Mouse (Mus musculus) hindbrain, postnatal 0 days (tissue): ENCODE measurements around the gene Gldn. TPM values are rescaled to one million over a fixed set of nuclear protein-coding genes. Genes with fewer than 3 reads are reported as not detected.
A peak's percentile ranks its signal among the peaks of the same experiment; 100 is the strongest.

ENCODE experiments used
- ATAC-seq: fragments of 200-750 bp; cut with Nextera tagmentation; 2 replicates; pipeline ENCODE4 v1.8.0; 2017; ENCODE audit warnings: mild to moderate bottlenecking, moderate TSS enrichment, moderate library complexity
- DNase-seq: peaks from one replicate; pipeline ENCODE4 v3.0.0-alpha.2; 2015; ENCODE audit warnings: low spot score
- H3K27ac ChIP-seq: fragments of 300-500 bp; sonication (generic); 2 replicates; pipeline ENCODE4 v1.5.1; 2014; ENCODE audit warnings: mild to moderate bottlenecking
- H3K27me3 ChIP-seq: fragments of 300-500 bp; sonication (generic); 2 replicates; pipeline ENCODE4 v1.6.1; 2014; ENCODE audit warnings: low read length, mixed read lengths; ENCODE audit not compliant: insufficient read depth
- H3K36me3 ChIP-seq: fragments of 300-500 bp; sonication (generic); 2 replicates; pipeline ENCODE4 v1.6.1; 2014; ENCODE audit warnings: low read length, mixed read lengths; ENCODE audit not compliant: insufficient read depth
- H3K4me1 ChIP-seq: fragments of 300-500 bp; sonication (generic); 2 replicates; pipeline ENCODE4 v1.6.1; 2014; ENCODE audit warnings: antibody characterized with exemption, low read length, mixed read lengths; ENCODE audit not compliant: insufficient read depth
- H3K4me2 ChIP-seq: fragments of 300-500 bp; sonication (generic); 2 replicates; pipeline ENCODE4 v1.6.1; 2014; ENCODE audit warnings: low read depth, mild to moderate bottlenecking, low read length, moderate library complexity, mixed read lengths
- H3K4me3 ChIP-seq: fragments of 300-500 bp; sonication (generic); 2 replicates; pipeline ENCODE4 v1.5.1; 2014; ENCODE audit warnings: low read length
- H3K9ac ChIP-seq: fragments of 300-500 bp; sonication (generic); replicated peaks from 2 replicates; pipeline ENCODE4 v1.6.1; 2014; ENCODE audit warnings: mild to moderate bottlenecking, low read length, moderate library complexity, mixed read lengths
- H3K9me3 ChIP-seq: fragments of 300-500 bp; sonication (generic); 2 replicates; pipeline ENCODE4 v1.6.1; 2016; ENCODE audit warnings: low read length, mixed read lengths
- CTCF ChIP-seq: IDR thresholded peaks from 2 replicates; pipeline ENCODE4 v1.5.1; 2016; ENCODE audit warnings: antibody characterized with exemption, control low read depth, low read depth
- WGBS: fragments of 180-500 bp; shearing (Covaris S2); extraction: QIAGEN DNeasy Blood & Tissue Kit; methylation state at CpG from one replicate; pipeline ENCODE4 v1.1.7; 2014; 5-methylcytosine and 5-hydroxymethylcytosine counted together
- polyA plus RNA-seq: library from polyadenylated mRNA; unstranded; fragments of >200 nt; fragmentation: Nextera tagmentation; extraction: Ambion mirVana; gene quantifications from 2 replicates; pipeline ENCODE4 v1.2.1, GENCODE M21; 2015
- total RNA-seq: library from RNA; depleted of rRNA; stranded (reverse); fragments of >200 nt; gene quantifications from 2 replicates; pipeline ENCODE4 v1.2.3, GENCODE M21; 2014; rRNA removed

Gldn gene
- total RNA-seq (0.21 and 1.7 TPM in 2 replicates), polyA plus RNA-seq (0.72 and 0.78 TPM in 2 replicates)

GRCm38 (mm10) chr9:54286331-54286987, at the start of gene Gldn:
Gldn (plus strand) TSS chr9:54286486.
- H3K4me1 ChIP-seq: no peaks in the 10 kb centered on the region
- H3K27me3 ChIP-seq: 0 out of 2 replicates have a peak, but pooled peaks cover 4% of the 10 kb centered on the region
- H3K9ac ChIP-seq: peak within 1 kb of the TSS; percentile 63
- WGBS: 2% methylated on average over 61 of the region's 61 CpGs
- no peaks in the 10 kb centered on the region for H3K9me3 ChIP-seq
- peak within 1 kb of the TSS; percentile 47 for H3K4me3 ChIP-seq
- peak within 1 kb of the TSS; percentile 90 for H3K4me2 ChIP-seq
- no peaks in the 10 kb centered on the region for H3K36me3 ChIP-seq
- DNase-seq (peak; percentile 33), ATAC-seq (peak; percentile 81)
- peak; percentile 41 for TF ChIP-seq CTCF
- H3K27ac ChIP-seq: no peak within 1 kb of the TSS

GRCm38 (mm10) chr9:54244869-54245665, 41.2 kb upstream of the Gldn start:
- 40% methylated on average over 3 of the region's 3 CpGs for WGBS
- ATAC-seq (0 out of 2 replicates have a peak, but pooled peaks have one; percentile 47), DNase-seq (peak; percentile 76)
- Histone ChIP-seq H3K36me3 (no peaks in the 10 kb centered on the region), H3K27ac (peak overlapping the region; percentile 65), H3K4me2 (no peak overlapping the region), H3K9me3 (no peaks in the 10 kb centered on the region), H3K9ac (no peak overlapping the region), H3K4me1 (no peaks in the 10 kb centered on the region), H3K4me3 (no peak overlapping the region), H3K27me3 (no peaks in the 10 kb centered on the region)
- no peak for TF ChIP-seq CTCF

- H3K36me3 ChIP-seq: no peaks in the 10 kb centered on the region
- DNase-seq: no peak
- H3K4me2 ChIP-seq: no peak overlapping the region
- no peak overlapping the region for H3K27ac ChIP-seq
- 52% methylated on average over 4 of the region's 4 CpGs for WGBS
- no peak overlapping the region for H3K4me3 ChIP-seq
- no peaks in the 10 kb centered on the region for H3K27me3 ChIP-seq
- no peaks in the 10 kb centered on the region for H3K9me3 ChIP-seq
- H3K4me1 ChIP-seq: no peaks in the 10 kb centered on the region
- no peak for ATAC-seq
- TF ChIP-seq CTCF: no peak
- no peak overlapping the region for H3K9ac ChIP-seq
Observed at GRCm38 (mm10) chr9:54264754-54265153, 21.5 kb upstream of the Gldn start.

DNA sequence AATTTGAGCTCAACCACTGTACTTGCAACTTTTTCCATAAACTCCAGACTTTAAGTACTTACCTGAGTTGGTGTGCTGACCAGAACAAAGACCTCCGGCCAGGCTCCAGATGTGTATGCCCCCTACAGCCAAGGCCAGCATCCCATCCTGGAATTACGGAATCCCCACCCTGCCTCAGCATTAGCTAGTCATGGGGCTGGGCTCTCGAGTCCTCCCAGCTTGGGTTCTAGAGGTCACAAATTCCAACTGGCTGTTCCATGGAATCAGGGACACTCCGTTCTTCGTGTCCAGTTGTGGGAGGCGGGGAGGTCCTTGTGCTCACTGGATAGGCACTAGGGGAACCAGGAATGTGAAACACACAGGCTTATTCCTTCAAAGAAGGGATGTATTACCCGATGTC, 18.3 kb upstream of the Gldn start, which contains the start of gene Cyp19a1:
Gene Cyp19a1, minus strand, starts transcription at position 101 of the 400 bp plus-strand sequence.
- no peak for DNase-seq
- 84% methylated on average over 7 of the region's 7 CpGs for WGBS
- TF ChIP-seq CTCF: no peak

GRCm38 (mm10) chr9:54269987-54270386, 16.3 kb upstream of the Gldn start:
- no peaks in the 10 kb centered on the region for H3K9me3 ChIP-seq
- 74% methylated on average over 6 of the region's 6 CpGs for WGBS
- H3K9ac ChIP-seq: no peak overlapping the region
- no peak overlapping the region for H3K4me2 ChIP-seq
- no peaks in the 10 kb centered on the region for H3K4me1 ChIP-seq
- no peaks in the 10 kb centered on the region for H3K27me3 ChIP-seq
- H3K4me3 ChIP-seq: no peak overlapping the region
- TF ChIP-seq CTCF: no peak
- H3K36me3 ChIP-seq: no peaks in the 10 kb centered on the region
- no peak overlapping the region for H3K27ac ChIP-seq
- ATAC-seq: no peak
- DNase-seq: no peak

More for the DNA sequence above, 18.3 kb upstream of the Gldn start, which contains the start of gene Cyp19a1:
- no peak for ATAC-seq
- no peak within 1 kb of the TSS for H3K4me2 ChIP-seq
- H3K4me1 ChIP-seq: no peaks in the 10 kb centered on the region
- no peaks in the 10 kb centered on the region for H3K36me3 ChIP-seq
- no peaks in the 10 kb centered on the region for H3K27me3 ChIP-seq
- no peaks in the 10 kb centered on the region for H3K9me3 ChIP-seq
- H3K4me3 ChIP-seq: no peak within 1 kb of the TSS
- no peak within 1 kb of the TSS for H3K27ac ChIP-seq
- no peak within 1 kb of the TSS for H3K9ac ChIP-seq

DNA sequence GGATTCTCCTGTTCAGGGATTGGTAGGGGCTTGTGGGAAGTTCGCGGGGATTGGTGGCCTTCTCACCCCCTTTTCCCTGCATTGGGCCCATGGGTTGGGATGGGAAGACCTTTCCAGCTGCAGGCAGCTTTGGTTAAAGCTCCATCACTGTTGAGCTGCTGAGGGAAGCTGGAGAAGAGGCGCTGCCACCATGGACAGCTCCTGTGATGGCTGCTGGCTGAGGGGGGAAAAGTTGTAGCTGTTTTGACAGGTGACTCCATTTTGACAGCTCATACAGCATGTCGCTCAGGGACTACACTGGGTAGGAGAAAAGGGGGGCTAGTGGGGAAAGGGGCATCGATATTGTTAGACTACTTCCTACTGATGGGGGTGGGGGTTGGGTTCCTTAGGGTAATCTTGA, 15.4 kb upstream of the Gldn start:
- no peaks in the 10 kb centered on the region for H3K36me3 ChIP-seq
- TF ChIP-seq CTCF: no peak
- no peaks in the 10 kb centered on the region for H3K4me1 ChIP-seq
- DNase-seq: no peak
- H3K27ac ChIP-seq: no peak overlapping the region
- no peak for ATAC-seq
- WGBS: 57% methylated on average over 5 of the region's 5 CpGs
- H3K9ac ChIP-seq: no peak overlapping the region
- H3K9me3 ChIP-seq: no peaks in the 10 kb centered on the region
- H3K27me3 ChIP-seq: no peaks in the 10 kb centered on the region
- H3K4me3 ChIP-seq: no peak overlapping the region
- no peak overlapping the region for H3K4me2 ChIP-seq
